Mouse (Mus musculus) lung, postnatal 36 days (tissue): ENCODE results near the gene Ece1.
"Not testable (repeated sequence)": the region's sequence is repeated elsewhere in the genome, so short reads cannot be mapped to it uniquely, and the experiment has no call there.

Experiments used
- DNase-seq: peaks from one replicate; pipeline ENCODE4 v3.0.0; 2022; ENCODE audit warnings: mixed read lengths

Ece1 gene

GRCm38 (mm10) chr4:137862019-137862418 is at the start of gene Ece1:
Ece1 (plus strand) TSS chr4:137862237.
- DNase-seq: peak; percentile 95

GRCm38 (mm10) chr4:137812946-137813708 is 48.9 kb upstream of the Ece1 start:
- no peak for DNase-seq

GRCm38 (mm10) chr4:137814140-137814539 is 47.9 kb upstream of the Ece1 start:
- DNase-seq: no peak

GRCm38 (mm10) chr4:137815473-137815872 is 46.6 kb upstream of the Ece1 start:
- DNase-seq: no peak

- DNase-seq: no peak
These were observed 45.8 kb upstream of the Ece1 start for GRCm38 (mm10) chr4:137816216-137816615.

- DNase-seq: no peak
These were observed 43.7 kb upstream of the Ece1 start for GRCm38 (mm10) chr4:137818341-137818740.

- DNase-seq: peak; percentile 54
These were observed 42.5 kb upstream of the Ece1 start for GRCm38 (mm10) chr4:137819487-137819886.

- peak; percentile 64 for DNase-seq
These were observed 41.3 kb upstream of the Ece1 start for GRCm38 (mm10) chr4:137820721-137821120.

GRCm38 (mm10) chr4:137822537-137822936 is 39.5 kb upstream of the Ece1 start:
- DNase-seq: no peak

- no peak for DNase-seq
These were observed 38.5 kb upstream of the Ece1 start for GRCm38 (mm10) chr4:137823542-137823941.

- DNase-seq: no peak
These were observed 37.2 kb upstream of the Ece1 start for GRCm38 (mm10) chr4:137824881-137825280.

- no peak for DNase-seq
These were observed 31.7 kb upstream of the Ece1 start for GRCm38 (mm10) chr4:137830380-137830779.

GRCm38 (mm10) chr4:137831598-137831997 is 30.4 kb upstream of the Ece1 start:
- DNase-seq: no peak

GRCm38 (mm10) chr4:137835624-137836337 is 26.3 kb upstream of the Ece1 start:
- DNase-seq: peak; percentile 93

- DNase-seq: no peak
These were observed 25.3 kb upstream of the Ece1 start for GRCm38 (mm10) chr4:137836741-137837140.

GRCm38 (mm10) chr4:137837792-137838191 is 24.2 kb upstream of the Ece1 start:
- no peak for DNase-seq

GRCm38 (mm10) chr4:137838791-137839190 is 23.2 kb upstream of the Ece1 start:
- DNase-seq: no peak

- DNase-seq: no peak
These were observed 22.6 kb upstream of the Ece1 start for GRCm38 (mm10) chr4:137839452-137839851.

GRCm38 (mm10) chr4:137844656-137845055 is 17.4 kb upstream of the Ece1 start:
- peak; percentile 81 for DNase-seq

- DNase-seq: not testable (repeated sequence)
These were observed 14.4 kb upstream of the Ece1 start for GRCm38 (mm10) chr4:137847651-137848050.

GRCm38 (mm10) chr4:137850161-137850560 is 11.9 kb upstream of the Ece1 start:
- DNase-seq: no peak

GRCm38 (mm10) chr4:137851484-137851883 is 10.6 kb upstream of the Ece1 start:
- DNase-seq: peak; percentile 88

- DNase-seq: peak; percentile 71
These were observed 8.2 kb upstream of the Ece1 start for GRCm38 (mm10) chr4:137853822-137854221.

GRCm38 (mm10) chr4:137855741-137856341 is 6.2 kb upstream of the Ece1 start:
- DNase-seq: peak; percentile 53
